Mouse (Mus musculus): ENCODE results near the gene Otol1. TPM values are rescaled to one million over a fixed set of nuclear protein-coding genes. Genes with fewer than 3 reads are reported as not detected.

The Otol1 gene
- not detected in 2 replicates for polyA plus RNA-seq (2015; fragmentation: Nextera tagmentation; extraction: Ambion mirVana)

GRCm38 (mm10) chr3:70007313-70007712, at the start of gene Otol1:
Gene Otol1, plus strand, starts transcription at chr3:70007613.

Other genes starting within 250 kb of the Otol1 start
- 638 and 666 TPM in 2 replicates for gene Sptssb, start 147.7 kb upstream of the Otol1 start, polyA plus RNA-seq (2015; fragmentation: Nextera tagmentation; extraction: Ambion mirVana)